In the genomic region with DNA sequence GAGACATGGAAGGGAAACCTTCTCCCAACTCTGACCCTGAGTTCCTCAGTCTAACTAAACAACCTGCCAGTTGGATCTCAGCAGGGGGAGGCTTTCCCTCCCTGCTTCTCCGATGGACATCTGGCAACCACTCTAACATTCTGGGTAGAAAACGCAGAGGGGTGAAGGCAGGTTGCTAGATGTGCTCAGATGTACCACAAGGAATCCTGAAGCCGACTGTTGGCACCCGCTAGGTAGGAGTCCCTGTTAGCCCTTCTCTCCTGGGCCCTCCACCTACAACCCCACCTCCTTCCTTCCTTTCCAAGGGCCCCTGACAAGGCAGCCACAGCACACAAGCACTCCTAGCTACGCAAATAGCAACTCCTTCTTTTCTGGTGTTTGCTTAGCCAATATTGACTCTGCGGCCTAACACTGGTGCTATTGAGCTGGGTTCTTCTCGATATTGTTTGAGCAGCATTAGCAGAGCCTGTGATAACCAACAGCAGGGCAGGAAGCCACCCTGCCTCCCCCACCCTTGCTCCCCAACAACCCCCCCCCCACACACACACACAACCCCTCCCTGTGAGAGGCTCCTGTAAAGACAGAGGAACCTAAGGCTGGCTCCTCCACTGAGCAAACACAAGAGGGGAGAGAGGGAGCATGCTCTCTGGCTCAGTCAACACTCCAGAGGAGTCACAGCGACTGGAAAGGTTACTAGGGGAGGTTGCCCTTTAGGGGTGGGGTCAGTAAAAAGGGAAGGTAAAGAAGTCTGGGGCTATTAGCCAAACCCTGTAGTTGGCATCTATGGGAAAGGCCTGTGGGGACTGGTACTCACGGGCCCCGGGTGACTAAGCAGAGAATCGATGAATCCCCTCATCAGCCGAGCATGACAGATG, we compare ENCODE assay signal across 9 mouse cellular contexts.
A peak's percentile ranks its signal among the peaks of the same experiment; 100 is the strongest.
DNase-seq lines count a peak whose midpoint lies in the region; ATAC-seq and TF ChIP-seq lines count a peak whose summit lies in the region.
"Had no signal": no experiment of that assay in that cellular context is flagged by ENCODE, and none has a peak within 500 bp of the region (broad histone marks: within the 10 kb centered on the region; RNA-seq: fewer than 3 reads in every experiment).

No protein-coding gene starts in this region.

- no peak overlapping the region for H3K4me3 ChIP-seq in midbrain, embryonic 13.5 days (replicated peaks)
- H3K4me3 ChIP-seq in midbrain, embryonic 14.5 days (replicated peaks; ENCODE audit: low read depth, low read length): no peak overlapping the region
- no peak overlapping the region for H3K4me3 ChIP-seq in lung, embryonic 14.5 days (ENCODE audit: low read depth, low read length)
- H3K4me3 ChIP-seq in stomach, embryonic 16.5 days (replicated peaks; ENCODE audit: low read length): no peak overlapping the region
- H3K4me3 ChIP-seq: left cerebral cortex, adult 2 months had no signal

- no peaks in the 10 kb centered on the region for H3K36me3 ChIP-seq in midbrain, embryonic 13.5 days
- no peaks in the 10 kb centered on the region for H3K36me3 ChIP-seq in midbrain, embryonic 14.5 days (ENCODE audit: control insufficient read depth, insufficient read depth, low read length)
- H3K36me3 ChIP-seq in lung, embryonic 14.5 days (ENCODE audit: insufficient read depth): no peaks in the 10 kb centered on the region
- H3K36me3 ChIP-seq in stomach, embryonic 16.5 days (ENCODE audit: control insufficient read depth, insufficient read depth, low read length): no peaks in the 10 kb centered on the region

- H3K27ac ChIP-seq in midbrain, embryonic 13.5 days: no peak overlapping the region
- no peak overlapping the region for H3K27ac ChIP-seq in midbrain, embryonic 14.5 days (replicated peaks; ENCODE audit: low read depth, low read length)
- peak overlapping the region; percentile 83 for H3K27ac ChIP-seq in lung, embryonic 14.5 days (ENCODE audit: low read depth)
- H3K27ac ChIP-seq in stomach, embryonic 16.5 days (ENCODE audit: low read length): peak overlapping the region; percentile 69
- H3K27ac ChIP-seq: left cerebral cortex, adult 2 months had no signal

- no peaks in the 10 kb centered on the region for H3K27me3 ChIP-seq in midbrain, embryonic 13.5 days
- no peaks in the 10 kb centered on the region for H3K27me3 ChIP-seq in midbrain, embryonic 14.5 days (ENCODE audit: control insufficient read depth, insufficient read depth, low read length)
- no peaks in the 10 kb centered on the region for H3K27me3 ChIP-seq in lung, embryonic 14.5 days (ENCODE audit: insufficient read depth, low read length)
- H3K27me3 ChIP-seq in stomach, embryonic 16.5 days (ENCODE audit: control insufficient read depth, insufficient read depth, low read length): no peaks in the 10 kb centered on the region

- TF ChIP-seq CTCF in lung, embryonic 14.5 days (IDR thresholded peaks at IDR 0.05; ENCODE audit: low read depth): no peak

- H3K9me3 ChIP-seq in midbrain, embryonic 13.5 days: no peaks in the 10 kb centered on the region
- no peaks in the 10 kb centered on the region for H3K9me3 ChIP-seq in midbrain, embryonic 14.5 days (ENCODE audit: control insufficient read depth, low read length)
- no peaks in the 10 kb centered on the region for H3K9me3 ChIP-seq in lung, embryonic 14.5 days (ENCODE audit: low read depth, low read length)
- H3K9me3 ChIP-seq in stomach, embryonic 16.5 days (replicated peaks; ENCODE audit: control insufficient read depth, low read length): no peaks in the 10 kb centered on the region

- ATAC-seq in midbrain, embryonic 13.5 days: peak; percentile 70
- no peak for ATAC-seq in midbrain, embryonic 14.5 days (ENCODE audit: low FRiP score, low TSS enrichment)
- ATAC-seq in lung, embryonic 14.5 days (ENCODE audit: insufficient read depth): peak; percentile 94
- peak; percentile 92 for ATAC-seq in stomach, embryonic 16.5 days (ENCODE audit: insufficient read depth, low FRiP score)
- no peak for ATAC-seq in megakaryocyte-erythroid progenitor cell, adult 5-6 weeks (replicated peaks; ENCODE audit: low FRiP score, low TSS enrichment, poor library complexity, severe bottlenecking)

- no peak for DNase-seq in midbrain, embryonic 14.5 days
- DNase-seq in large intestine, adult 2 months (ENCODE audit: low read depth, low spot score): peak; percentile 81
- peak; percentile 71 for DNase-seq in lung, embryonic 14.5 days
- DNase-seq in right cerebral cortex, postnatal 4 days: no peak

- WGBS in midbrain, embryonic 13.5 days: 80% methylated on average over 12 of the region's 12 CpGs
- 78% methylated on average over 12 of the region's 12 CpGs for WGBS in midbrain, embryonic 14.5 days
- 31% methylated on average over 12 of the region's 12 CpGs for WGBS in large intestine, adult 2 months
- WGBS in lung, embryonic 14.5 days: 54% methylated on average over 12 of the region's 12 CpGs
- 52% methylated on average over 12 of the region's 12 CpGs for WGBS in stomach, embryonic 16.5 days

- no peak overlapping the region for H3K9ac ChIP-seq in midbrain, embryonic 13.5 days (replicated peaks)
- H3K9ac ChIP-seq in midbrain, embryonic 14.5 days (replicated peaks; ENCODE audit: low read length): no peak overlapping the region
- H3K9ac ChIP-seq in lung, embryonic 14.5 days: no peak overlapping the region
- no peak overlapping the region for H3K9ac ChIP-seq in stomach, embryonic 16.5 days (ENCODE audit: low read length)

- H3K4me1 ChIP-seq in midbrain, embryonic 13.5 days (replicated peaks): peaks cover 9% of the 10 kb centered on the region
- peaks cover 3% of the 10 kb centered on the region for H3K4me1 ChIP-seq in midbrain, embryonic 14.5 days (ENCODE audit: control insufficient read depth, insufficient read depth, low read length)
- H3K4me1 ChIP-seq in lung, embryonic 14.5 days (ENCODE audit: insufficient read depth): peaks cover 10% of the 10 kb centered on the region
- peaks cover 10% of the 10 kb centered on the region for H3K4me1 ChIP-seq in stomach, embryonic 16.5 days (ENCODE audit: control insufficient read depth, insufficient read depth, low read length)

- H3K4me2 ChIP-seq in midbrain, embryonic 13.5 days (replicated peaks): no peak overlapping the region
- no peak overlapping the region for H3K4me2 ChIP-seq in midbrain, embryonic 14.5 days (ENCODE audit: low read length)
- no peak overlapping the region for H3K4me2 ChIP-seq in lung, embryonic 14.5 days
- no peak overlapping the region for H3K4me2 ChIP-seq in stomach, embryonic 16.5 days (ENCODE audit: low read depth, low read length)
- H3K4me2 ChIP-seq: heart, embryonic 11.5 days had no signal

Comparison
In these comparisons a context has a peak if more than half of its experiments do, and no peak if none do; other contexts are left out.
1. ATAC-seq: peak in midbrain, embryonic 13.5 days (single experiment), lung, embryonic 14.5 days (single experiment) and stomach, embryonic 16.5 days (single experiment); none in midbrain, embryonic 14.5 days (single experiment) and megakaryocyte-erythroid progenitor cell, adult 5-6 weeks (single experiment).
2. H3K27ac ChIP-seq: peak in lung, embryonic 14.5 days (single experiment) and stomach, embryonic 16.5 days (single experiment); none in midbrain, embryonic 13.5 days (single experiment) and midbrain, embryonic 14.5 days (single experiment).
3. DNase-seq: peak in large intestine, adult 2 months (single experiment) and lung, embryonic 14.5 days (single experiment); none in midbrain, embryonic 14.5 days (single experiment) and right cerebral cortex, postnatal 4 days (single experiment).